Mouse (Mus musculus): Measurements from ENCODE around the gene Rpl9-ps1.

- TF ChIP-seq EP300 (IDR thresholded peaks at IDR 0.05; ENCODE audit: insufficient read depth, low read depth, low read length) (no peak), CTCF (IDR thresholded peaks at IDR 0.05) (no peak), POLR2A (IDR thresholded peaks at IDR 0.05; ENCODE audit: insufficient read depth, low read depth, low read length) (no peak)
These were observed 39.9 kb downstream of the Rpl9-ps1 start for GRCm38 (mm10) chr11:83605535-83605934.

All from heart, adult 2 months (tissue).